Mouse (Mus musculus) WW6 (cell line): ENCODE data around the gene Tut7.
"Not testable (repeated sequence)": the region's sequence is repeated elsewhere in the genome, so short reads cannot be mapped to it uniquely, and the experiment has no call there.

ENCODE experiments used
- DNase-seq: peaks from one replicate; pipeline ENCODE4 v3.0.0-alpha.2; 2013; ENCODE audit warnings: low read depth, low spot score

Tut7 gene

DNA sequence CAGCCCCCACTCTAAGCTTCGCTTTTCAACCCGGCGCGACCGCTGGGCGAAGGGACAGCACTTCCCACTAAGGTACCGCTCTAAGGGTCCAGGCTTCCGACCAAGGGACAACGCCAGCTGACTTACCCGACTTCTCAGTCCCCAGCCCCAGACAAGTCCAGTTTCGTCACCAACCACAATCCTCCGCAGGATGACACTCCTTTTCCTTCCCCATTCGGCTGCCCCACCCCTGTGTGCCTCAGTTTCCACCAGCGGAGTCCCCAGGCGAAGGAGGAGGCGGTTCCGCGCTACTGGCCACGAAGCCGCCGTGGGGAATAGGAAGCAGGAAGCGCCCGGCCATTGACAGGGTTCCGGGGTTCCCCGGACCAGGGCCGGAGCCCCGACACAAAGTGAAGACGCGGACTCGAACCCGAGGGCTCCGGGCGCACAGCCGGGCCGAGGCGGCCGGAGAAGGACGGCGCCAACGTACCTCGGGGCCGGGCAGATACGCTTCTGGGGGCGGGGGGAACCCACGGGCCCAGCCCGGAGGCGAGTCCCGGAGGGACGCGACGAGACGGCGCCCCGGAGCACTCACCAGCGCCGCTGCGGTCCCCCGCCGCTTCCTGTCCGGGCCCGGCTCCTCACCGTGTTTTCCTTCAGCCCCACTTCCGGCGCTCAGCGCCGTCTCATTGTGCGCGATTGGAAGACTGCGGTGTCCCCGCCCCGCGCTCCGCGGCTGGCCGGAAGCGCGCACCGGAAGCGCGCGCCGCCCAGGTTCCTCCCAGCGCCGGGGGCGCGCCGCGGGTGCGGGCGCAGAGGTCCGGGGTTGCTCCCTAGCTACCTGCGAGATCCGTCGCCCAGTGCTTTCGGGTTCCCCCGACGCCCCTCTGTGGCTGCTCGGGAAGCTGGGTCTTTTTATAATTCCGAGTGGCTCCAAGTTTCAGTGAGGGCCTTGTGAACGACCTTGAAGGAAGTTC is at the start of gene Tut7:
Gene Tut7, minus strand, starts transcription at position 641 of the 956 bp plus-strand sequence.
- peak; percentile 90 for DNase-seq

DNA sequence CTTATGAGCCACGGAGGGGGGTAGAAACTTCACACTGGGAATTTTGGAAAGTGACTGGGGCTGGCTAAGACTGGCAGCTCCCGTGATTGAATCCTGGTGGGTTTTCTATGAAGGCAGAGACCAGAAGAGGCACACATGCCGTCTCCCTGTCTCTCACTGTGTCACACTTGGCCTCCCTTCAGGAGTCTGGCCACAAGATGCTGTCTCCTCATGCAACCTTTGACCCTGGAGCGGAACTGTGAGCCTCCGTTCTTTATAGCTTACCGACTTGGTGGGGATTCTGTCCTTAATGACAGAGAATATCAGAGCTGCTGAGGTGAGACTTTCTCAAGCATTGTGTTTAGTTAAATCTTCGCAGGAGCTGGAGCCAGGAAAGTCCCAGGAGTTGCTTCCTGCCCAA is 49.5 kb upstream of the Tut7 start:
- DNase-seq = no peak

DNA sequence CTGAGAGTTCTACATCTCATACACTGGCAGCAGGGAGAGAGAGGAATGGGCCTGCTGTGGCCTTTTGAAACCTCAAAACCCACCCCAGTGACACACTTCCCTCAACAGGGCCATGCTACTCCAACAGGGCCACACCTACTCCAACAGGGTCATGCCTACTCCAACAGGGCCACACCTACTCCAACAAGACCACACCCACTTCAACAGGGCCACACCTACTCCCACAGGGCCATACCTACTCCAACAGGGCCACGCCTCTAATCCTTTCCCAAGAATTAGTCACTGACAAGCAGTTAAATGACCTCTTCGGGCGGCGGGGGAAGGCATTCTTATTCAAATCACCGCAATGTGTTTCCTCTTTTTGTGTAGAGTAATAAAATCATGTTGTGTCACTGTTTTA is 47.1 kb upstream of the Tut7 start:
- DNase-seq = no peak

DNA sequence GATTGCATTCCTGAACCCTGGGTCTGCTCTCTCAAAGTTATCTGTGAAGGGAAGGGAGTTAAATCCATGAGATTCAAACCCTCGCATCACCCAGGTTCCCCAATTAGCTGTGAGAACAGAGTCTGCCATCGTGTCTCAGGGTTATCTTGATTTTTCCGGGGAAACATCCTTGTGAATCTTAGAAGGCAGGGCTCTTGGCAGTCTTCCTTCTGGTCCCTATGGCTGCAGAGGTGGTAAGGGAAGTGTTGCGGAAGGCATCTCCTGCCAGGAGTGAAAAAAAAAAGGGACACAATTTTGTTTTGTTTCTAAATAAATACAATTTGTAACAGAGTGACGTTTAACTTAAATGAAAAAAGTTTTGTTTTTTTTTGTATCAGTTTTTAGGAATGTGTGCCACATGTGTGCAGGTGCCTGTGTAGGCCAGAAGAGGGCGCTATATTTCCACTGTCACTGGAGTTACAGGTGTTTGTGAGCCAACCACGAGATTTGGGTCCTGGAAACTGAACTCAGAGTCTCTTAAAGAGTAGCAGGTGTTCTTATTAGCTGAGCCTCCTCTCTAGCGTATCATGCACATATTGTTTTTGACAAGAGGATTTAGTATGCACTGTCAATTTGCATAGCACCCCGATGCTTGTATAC is 45.2 kb upstream of the Tut7 start:
- no peak for DNase-seq

DNA sequence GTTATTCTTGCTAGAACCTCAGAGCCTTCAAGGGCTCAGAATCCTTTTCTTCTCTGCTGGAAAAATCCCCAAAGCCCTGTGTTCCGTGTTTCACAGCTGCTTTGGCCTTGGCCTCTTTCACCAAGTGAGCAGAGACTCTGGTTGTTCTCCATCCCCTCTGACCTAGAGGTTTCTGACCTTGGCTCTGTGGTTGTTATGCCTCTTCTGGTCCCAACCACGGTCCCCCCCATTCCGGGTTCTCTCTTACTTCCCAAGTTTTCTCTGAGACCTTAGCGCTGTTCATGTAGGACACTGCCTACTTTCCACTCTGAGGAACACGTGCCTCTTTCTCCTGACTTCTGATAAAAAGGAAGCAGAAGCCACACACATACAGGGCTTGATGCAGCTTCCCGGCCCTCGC is 44.2 kb upstream of the Tut7 start:
- no peak for DNase-seq

DNA sequence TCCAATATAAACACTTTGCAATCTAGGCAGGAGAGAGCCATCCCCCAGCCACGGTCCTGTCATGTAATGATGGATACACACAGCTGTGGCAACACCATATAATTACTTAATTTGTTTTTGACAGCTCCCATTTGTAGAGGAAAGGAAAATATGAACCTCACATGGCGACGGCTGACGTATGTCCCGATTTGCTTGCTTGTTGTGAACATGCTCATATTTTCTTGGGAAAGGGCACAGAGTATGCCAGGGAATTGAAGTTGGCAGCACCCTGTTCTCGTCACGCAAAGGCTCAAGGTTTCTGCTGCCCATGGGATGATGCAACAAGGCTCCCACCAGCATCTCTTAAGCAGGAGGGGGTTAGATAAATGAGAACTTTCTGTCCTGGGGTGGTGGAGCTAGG is 36.6 kb upstream of the Tut7 start:
- no peak for DNase-seq

DNA sequence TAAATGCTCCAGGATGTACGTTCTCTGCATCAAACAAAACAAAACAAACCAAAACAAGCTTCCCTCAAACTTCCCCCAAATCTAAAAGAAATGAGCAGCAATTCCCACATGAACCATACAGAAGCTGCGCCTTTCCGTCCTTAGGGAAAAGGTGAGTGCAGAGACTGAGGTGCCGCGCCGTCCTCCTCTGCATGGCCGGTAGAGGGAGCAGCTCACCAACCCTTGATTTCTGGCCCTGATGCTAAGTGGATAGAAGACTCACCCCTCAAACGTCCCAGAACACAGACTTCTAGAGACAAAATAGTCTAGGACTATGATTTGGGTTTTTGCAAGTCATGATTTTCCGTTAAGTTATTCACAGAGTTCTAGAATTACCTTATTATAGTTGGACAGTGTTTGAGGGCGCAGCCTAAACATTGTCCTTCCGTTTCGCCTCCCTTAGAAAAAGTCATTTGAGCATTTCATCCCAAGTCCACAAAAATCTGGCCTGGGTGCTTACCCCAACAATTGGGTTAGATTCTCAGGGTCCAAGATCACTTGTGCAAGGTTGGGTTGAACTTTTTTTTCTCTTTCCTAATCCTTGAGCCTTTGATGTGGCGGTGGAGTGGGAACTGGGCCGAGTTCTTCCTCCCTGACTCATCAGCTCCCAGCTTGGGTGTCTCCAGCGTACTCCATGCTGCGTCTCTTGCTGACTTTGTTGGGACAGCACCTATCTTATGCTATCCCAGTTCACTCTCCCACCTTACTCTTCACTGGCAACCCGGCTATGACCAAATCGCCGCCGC is 33.5 kb upstream of the Tut7 start:
- no peak for DNase-seq

DNA sequence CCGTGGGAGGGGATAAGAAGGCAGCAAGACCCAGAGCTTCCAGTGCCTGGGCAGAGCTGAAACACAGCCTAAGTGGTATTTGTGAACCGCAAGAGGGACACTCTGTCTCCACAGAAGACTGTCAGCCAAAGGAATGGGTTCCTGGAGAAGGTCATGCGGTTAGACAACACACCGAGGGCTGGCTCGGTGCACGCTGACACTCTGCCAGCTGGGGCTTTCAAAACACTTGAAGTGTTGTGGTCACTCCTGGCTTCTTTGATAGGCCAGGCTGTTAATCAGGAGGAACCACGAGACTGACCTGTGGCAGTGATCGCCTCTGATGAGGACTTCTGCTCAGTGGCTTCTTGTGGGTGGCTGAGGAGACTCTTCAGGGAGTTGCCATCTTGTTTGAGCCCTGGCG is 30.5 kb upstream of the Tut7 start:
- no peak for DNase-seq

DNA sequence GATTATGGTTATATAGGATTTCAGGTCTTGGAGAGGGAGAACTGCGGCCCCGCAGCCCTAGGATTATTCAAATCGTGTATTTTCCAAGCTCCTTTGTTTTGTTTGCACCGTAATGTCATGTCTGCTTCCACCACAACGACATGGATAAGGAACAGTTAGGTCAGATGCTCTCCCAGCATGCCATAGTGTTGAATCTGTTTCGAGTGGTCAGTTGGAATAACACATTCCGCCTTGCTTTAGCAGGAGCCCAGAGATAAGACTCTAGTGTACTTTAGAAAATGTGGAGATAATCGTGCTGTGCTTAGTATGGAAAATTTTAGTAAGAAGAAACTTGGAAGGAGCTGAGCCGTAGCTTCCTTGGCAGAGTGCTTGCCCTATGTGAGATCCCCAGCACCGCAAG is 27.4 kb upstream of the Tut7 start:
- DNase-seq = no peak

DNA sequence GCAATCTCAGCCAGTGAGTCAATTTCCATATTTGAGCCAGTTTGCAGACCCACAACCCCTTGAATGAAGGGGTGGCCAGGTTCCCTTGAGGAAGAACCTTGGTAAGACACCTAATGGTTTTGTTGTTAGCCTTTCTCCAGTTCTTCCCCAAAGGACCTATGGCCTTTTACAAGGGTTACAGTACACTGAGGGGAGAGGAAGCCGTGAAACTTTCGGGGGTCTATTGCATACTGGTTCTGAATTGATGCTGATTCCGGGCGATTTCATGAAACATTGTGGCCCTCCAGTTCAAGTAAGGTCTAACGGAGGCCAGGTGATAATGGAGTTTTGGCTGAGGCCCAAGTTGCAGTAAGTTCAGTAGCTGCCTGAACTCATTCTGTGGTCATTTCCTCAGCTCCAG is 21.7 kb upstream of the Tut7 start:
- no peak for DNase-seq

DNA sequence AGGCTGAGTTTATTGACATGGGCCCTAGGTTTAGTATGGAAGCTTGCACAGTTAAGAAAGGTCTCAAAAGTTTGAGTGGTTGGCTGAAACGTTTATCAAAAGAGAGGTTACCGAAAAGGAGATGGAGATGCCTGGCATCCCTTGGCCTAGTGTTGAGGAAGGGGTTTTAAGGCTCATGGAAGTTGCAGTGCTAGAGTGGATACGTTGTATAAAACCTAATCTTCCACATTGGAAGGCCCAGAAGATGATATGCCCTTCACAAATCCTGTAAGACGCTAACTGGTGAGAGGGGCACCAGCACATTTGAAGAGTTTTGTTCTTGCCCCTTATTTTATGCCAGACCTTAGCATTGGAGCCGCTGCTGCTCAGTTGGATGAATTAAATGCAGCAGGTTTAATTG is 21.0 kb upstream of the Tut7 start:
- DNase-seq = no peak

DNA sequence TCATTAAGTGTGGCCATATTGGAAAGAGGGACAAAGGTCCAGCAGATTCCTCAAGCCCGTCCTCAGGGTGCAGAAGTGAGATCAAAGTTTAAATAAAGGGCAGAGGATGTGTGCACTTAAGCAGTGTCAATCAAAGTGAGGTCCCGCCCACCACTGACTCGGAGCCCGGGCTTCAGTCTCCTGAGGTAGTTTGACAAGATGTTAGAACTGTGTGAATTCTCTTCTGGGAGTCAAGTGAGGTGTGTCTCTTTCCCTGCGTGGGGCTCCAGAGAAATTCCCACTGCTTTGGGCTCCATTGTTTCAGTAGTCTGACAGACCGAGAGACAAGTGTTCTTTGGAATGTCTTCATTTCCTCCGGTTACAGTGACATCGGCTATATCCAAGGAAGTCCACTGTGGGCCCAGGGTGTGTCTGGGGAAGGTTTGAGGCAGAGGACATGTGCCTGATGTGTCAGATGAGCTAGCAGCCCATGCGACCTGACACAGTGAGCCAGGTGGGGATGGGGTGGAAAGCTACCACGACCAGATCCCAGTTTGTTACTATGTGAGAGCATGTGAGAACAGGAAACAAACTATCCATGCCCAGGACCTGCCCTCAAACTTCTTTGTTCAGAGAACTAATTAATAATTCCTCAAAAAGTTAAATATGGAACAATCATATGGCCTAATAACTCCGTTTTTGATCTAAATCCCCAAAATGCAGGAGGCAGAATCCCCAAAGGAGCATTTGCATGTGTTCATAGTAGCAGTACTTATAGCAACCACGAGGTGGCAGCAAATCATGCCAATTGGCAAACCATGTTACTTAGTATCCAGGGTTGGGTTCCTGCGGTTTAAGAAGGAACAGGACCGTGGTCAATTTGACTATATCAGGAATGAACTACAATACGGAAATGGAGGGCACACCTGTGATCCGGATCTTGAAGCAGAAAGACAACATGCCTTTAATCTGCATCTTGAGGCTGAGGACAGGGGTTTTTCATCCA is 19.6 kb upstream of the Tut7 start:
- DNase-seq = no peak

DNA sequence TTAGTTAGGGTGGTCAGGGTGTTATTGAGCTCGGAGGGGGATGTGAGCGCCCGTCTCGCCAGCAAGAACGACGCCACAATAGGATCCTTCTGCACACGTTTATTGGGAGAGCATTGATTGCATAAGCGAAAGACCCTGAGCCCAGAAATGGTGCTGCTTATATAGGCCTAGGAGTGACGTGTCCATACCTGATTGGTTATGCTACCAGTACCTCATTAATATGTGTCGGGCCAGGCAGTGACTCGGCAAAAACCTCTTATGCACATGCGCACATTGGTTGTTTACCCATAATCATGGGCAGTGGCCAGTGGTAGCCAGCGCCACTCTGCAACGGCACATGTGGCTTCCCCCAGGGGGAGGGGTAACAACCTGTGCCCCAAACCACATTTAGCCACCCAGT is 18.8 kb upstream of the Tut7 start:
- DNase-seq = not testable (repeated sequence)

DNA sequence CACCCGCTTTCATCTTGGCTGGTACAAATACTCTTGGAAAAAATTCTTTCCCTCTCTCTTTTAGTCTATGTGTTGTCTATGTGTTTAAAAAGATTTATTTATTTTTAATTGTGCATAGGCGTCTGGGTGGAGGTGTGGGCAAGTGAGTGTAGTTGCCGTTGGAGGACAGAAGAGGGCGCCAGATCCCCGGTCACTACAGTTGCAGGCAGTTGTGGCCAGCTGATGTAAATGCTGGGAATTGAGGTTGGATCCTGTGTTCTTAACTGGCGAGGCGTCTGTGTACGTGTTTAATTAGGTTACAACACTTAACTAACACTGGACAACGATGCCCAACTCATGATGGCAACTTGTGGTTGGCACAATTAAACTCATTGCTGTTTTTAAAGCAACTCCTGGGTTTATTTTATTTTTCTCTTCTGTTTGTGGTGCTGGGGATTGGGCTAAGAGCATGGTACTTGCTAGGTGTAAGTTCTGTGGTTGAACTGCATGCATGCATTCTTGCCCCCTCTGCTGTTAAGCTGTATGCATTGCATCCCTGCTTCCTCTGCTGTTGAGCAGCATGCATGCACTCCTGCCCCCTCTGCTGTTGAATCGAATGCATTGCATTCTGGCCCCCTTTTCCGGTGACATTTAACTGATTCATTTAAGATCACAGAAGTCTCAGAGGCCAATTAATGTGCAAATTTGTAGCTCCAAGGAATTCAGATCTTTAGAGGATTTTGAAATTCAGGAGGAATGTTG is 17.7 kb upstream of the Tut7 start:
- DNase-seq = peak; percentile 67

DNA sequence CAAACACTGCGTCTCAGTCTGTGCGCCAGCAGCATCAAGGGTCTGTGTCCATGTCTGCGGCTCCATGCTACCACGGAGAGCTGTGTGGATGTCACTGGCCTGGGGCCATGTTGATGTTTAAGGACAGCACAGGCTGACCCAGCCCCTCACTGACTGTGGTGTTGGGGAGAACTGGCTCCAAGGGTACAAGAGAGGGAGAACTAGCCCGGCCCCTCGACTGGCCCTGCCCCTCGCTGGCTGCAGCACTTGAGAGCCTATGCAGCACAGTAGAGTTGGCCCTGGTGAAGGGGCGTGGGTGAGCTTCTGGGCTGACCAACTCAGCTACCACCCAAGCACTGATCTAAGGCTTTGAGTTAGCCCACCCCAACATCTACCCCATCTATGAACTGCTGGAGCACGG is 16.4 kb upstream of the Tut7 start:
- DNase-seq = no peak

DNA sequence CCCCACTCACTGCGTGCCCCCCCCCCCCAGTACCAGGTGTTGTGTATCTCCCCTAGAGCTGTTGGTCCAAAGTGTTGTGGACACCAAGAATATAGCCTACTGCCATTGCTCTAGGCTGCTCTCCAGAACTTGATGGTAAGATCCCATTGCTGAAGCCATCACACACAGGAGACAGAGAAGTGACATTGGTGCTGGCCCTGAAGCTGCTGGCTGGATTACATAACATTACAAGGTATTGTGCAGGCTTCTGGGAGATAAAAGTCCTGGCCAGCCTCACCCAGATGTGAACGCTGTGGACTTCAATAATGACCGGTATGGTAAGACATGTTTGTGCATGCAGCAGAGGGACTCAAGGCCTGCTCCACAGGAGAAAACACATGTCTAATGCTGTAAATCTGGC is 15.5 kb upstream of the Tut7 start:
- DNase-seq = no peak

DNA sequence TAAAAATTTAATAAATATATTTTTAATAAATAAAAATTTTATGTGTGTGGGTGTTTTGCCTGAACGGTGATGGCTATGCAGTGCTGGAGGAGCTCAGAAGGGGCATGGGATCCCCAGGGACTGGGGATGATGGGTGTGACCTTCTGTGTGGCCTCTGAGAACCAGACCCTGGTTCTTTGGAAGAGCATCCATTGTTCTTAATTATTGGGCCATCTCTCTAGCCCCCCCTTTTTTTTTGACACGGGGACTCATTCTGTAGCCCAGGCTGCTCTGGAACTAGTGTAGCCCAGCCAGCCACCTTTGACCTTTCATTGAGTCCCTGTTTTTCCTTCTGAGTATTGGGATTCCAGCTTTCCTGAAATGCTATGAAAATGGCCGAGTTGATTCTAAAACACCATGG is 13.9 kb upstream of the Tut7 start:
- DNase-seq = no peak

DNA sequence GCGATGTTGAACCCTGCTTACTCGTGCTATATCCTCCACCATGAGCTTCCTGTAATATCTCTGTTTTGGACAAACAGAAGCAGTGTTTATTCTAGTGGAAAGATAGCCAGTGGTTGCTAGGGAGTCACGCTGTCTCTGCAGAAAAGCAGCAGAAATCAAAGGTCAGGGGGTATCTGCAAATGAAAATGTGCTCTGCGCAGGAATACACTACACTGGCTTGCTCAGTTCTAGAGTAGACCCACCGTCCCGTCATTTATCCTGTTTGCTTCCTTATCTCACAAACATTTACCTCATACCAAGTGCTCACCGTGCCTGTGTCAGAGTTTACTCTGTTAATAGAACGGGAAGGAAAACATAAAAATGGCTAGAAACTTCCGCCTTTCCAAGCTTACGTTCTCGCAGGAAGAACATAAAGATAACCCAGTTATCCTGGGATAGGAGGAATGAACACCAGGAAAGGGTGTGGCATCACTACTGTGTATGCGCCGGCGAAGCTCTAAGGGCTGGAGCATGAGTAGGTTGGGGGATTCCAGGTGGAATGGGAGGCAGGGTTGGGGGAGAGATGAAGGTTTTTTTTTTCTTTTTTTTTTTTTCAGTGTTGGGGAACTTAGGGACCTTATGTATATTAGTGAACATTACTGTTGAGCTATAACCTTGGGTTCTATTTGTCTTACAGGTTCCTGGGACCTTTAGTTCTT is 13.3 kb upstream of the Tut7 start:
- no peak for DNase-seq

DNA sequence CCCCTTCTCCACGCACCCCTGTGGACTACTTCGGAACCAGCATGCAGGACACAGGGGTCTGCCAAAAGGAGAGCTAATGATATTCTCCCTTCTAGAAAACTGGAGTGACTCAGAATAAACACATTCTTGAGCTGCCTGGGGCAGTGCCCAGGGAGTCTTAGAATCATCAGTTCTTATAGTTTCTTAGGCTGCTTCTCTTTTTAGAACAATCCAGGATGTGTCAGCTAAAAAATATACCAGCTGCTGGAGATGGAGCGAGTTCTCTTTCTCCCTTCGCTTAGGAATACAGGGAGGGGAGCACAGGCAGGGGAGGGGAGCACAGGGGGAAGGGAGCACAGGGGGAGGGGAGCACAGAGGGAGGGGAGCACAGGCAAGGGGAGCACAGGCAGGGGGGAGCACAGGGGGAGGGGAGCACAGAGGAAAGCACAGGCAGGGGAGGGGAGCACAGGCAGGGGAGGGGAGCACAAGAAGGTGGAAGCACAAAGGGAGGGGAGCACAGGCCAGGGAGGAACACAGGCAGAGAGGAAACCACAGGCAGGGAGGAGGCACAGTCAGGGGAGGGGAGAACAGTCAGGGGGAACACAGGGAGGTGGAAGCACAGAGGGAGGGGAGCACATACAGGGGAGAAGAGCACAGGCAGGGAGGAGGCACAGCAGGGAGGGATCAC is 12.0 kb upstream of the Tut7 start:
- DNase-seq = no peak
